Mouse (Mus musculus) lung, postnatal 0 days (tissue): Measurements from ENCODE around the gene Zscan29.

ENCODE experiments used
- CTCF ChIP-seq: IDR thresholded peaks from 2 replicates; pipeline ENCODE4 v1.5.1; 2016; ENCODE audit warnings: antibody characterized with exemption, mild to moderate bottlenecking
- EP300 ChIP-seq: IDR thresholded peaks from 2 replicates; pipeline ENCODE4 v1.6.1; 2016; ENCODE audit warnings: antibody characterized with exemption, mild to moderate bottlenecking, control low read depth

DNA sequence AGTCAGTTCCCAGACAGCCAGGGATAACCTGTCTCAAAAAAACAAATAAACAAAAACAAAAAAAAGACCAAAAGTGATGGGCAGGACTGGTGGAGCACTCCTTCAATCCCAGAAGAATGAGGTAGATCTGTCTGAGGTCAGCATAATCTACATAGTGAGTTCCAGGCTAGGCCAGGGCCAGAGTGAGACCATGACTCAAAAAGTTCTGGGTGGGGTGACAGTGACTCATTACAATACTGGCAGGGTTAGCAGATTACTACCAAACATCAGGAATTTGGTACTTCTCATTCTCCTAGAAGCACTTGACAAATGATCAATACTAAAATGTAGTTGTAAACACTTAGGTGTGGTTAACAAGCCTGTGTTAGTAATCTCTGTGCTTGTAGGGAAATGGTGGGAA, 49.1 kb upstream of the Zscan29 start:
- TF ChIP-seq CTCF (no peak), EP300 (no peak)
